Mouse (Mus musculus) left cerebral cortex, adult 2 months (tissue): Measurements from ENCODE around the gene Gm47959. TPM values are rescaled to one million over a fixed set of nuclear protein-coding genes. Genes with fewer than 3 reads are reported as not detected.

Experiments
- DNase-seq, 2 experiments: peaks; one replicate each; pipeline ENCODE4 v3.0.0; 2021 to 2022; ENCODE audit warnings: low spot score in 2 of 2, mixed read lengths in 1 of 2; ENCODE audit errors: extremely low spot score in 1 of 2
- H3K27ac ChIP-seq: fragments of 200-600 bp; 2 replicates; pipeline ENCODE4 v1.8.1; 2022
- H3K4me3 ChIP-seq: fragments of 200-600 bp; 2 replicates; pipeline ENCODE4 v1.8.1; 2022
- CTCF ChIP-seq: fragments of 200-600 bp; IDR thresholded peaks from 2 replicates; pipeline ENCODE4 v1.8.1; 2022; ENCODE audit warnings: antibody characterized with exemption, mild to moderate bottlenecking, moderate library complexity
- intact Hi-C: fragments of 180-260 bp; cut with DNase I; formaldehyde crosslinking; loops from one replicate; pipeline ENCODE4 v1.15.1; 2025
- total RNA-seq, 2 experiments: library from RNA; stranded (reverse); gene quantifications; 2 replicates each; pipeline ENCODE4 v1.2.3; 2021

Gm47959 gene
- total RNA-seq, 2 experiments from 2014 or later = not detected

GRCm38 (mm10) chr1:83036892-83037667 is 36.7 kb downstream of the Gm47959 start:
- peak overlapping the region; percentile 46 for H3K4me3 ChIP-seq
- intact Hi-C loops = no loop called here
- H3K27ac ChIP-seq = peak overlapping the region; percentile 87; the same call in 1 of the 2 replicates
- DNase-seq = no peak
- no peak for TF ChIP-seq CTCF

- intact Hi-C loops = no loop called here
- Histone ChIP-seq H3K4me3 (peak within 1 kb of the TSS; percentile 46), H3K27ac (peak within 1 kb of the TSS; percentile 87)
- TF ChIP-seq CTCF = no peak
- DNase-seq = peak; percentile 23 to 42
These were observed 37.8 kb downstream of the Gm47959 start, which contains the start of gene Slc19a3 for GRCm38 (mm10) chr1:83038109-83038672. Gene Slc19a3 (minus strand): TSS chr1:83038448.

- no peak for DNase-seq
- intact Hi-C loops = no loop called here
- no peak for TF ChIP-seq CTCF
- Histone ChIP-seq H3K4me3 (no peak overlapping the region), H3K27ac (no peak overlapping the region; the same call in 1 of the 2 replicates)
These were observed 38.7 kb downstream of the Gm47959 start for GRCm38 (mm10) chr1:83039080-83039479.

DNA sequence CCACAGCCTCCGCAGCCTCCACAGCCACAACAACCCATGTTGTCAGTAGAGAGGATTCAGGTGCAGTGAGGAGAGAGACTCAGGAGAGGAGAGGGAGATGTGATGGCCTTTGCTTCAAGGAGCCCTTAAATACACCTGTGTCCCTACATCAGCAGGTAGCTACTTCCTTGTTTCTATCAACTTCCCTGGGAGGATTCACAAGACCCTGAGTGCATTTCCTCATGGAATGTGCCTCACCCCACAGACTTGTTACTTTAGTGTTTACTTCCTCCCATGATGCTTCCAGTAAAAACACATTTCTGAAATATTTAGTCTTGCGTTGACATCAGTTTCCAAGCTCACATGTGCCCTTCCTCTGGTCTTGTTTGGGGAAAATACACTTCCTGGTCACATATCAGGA is 42.0 kb downstream of the Gm47959 start, which contains the start of gene Krtap28-10:
Gene Krtap28-10, minus strand, starts transcription at position 101 of the 400 bp plus-strand sequence.
- intact Hi-C loops = no loop called here
- no peak for DNase-seq
- Histone ChIP-seq H3K27ac (no peak within 1 kb of the TSS), H3K4me3 (no peak within 1 kb of the TSS)
- no peak for TF ChIP-seq CTCF

DNA sequence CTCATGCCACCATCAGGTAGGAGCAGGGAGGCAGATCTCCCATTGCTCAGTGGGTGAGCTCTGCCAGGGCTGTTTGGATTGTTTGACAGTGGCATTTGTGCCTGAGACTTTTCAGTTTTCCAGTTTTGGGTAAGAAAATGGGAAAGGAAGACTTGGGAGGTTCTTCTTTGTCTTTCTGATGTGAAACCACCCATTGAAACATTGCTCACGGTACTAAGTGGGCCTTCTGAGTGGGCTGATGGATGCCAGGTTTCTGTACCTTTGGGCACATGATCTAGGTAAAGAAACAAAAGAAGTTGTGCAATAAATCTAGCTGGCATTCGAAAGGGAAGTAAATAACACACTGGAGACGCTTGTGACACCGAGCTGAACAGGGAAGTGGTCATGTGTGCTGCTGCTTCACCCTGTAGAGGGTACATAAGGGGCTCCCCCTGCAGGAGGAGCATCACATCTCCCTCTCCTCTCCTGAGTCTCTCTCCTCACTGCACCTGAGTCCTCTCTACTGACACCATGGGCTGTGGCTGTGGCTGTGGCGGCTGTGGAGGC is 44.6 kb downstream of the Gm47959 start, which contains the start of gene Gm47969:
Gene Gm47969, plus strand, starts transcription at position 51 of the 546 bp plus-strand sequence.
- TF ChIP-seq CTCF = no peak
- H3K4me3 ChIP-seq = no peak within 1 kb of the TSS
- no peak within 1 kb of the TSS for H3K27ac ChIP-seq
- no peak for DNase-seq
- intact Hi-C loops = no loop called here

Other genes starting within 250 kb of the Gm47959 start
- not detected for gene Tm4sf20, start 232.1 kb upstream of the Gm47959 start, total RNA-seq
- not detected for gene Gm47791, start 229.3 kb upstream of the Gm47959 start, total RNA-seq
- 10 to 100 TPM; 76.6 to 78.3 TPM for gene Agfg1, start 161.1 kb upstream of the Gm47959 start, total RNA-seq
- under 1 TPM; 0.61 to 0.91 TPM for gene A030005L19Rik, start 87.2 kb upstream of the Gm47959 start, total RNA-seq
- not detected for gene A030014E15Rik, start 75.6 kb upstream of the Gm47959 start, total RNA-seq
- gene Gm6217, start 69.1 kb upstream of the Gm47959 start, total RNA-seq = not detected
- gene A030003K21Rik, start 57.2 kb upstream of the Gm47959 start, total RNA-seq = not detected
- gene Gm7544, start 44.5 kb upstream of the Gm47959 start, total RNA-seq = not detected
- not detected for gene Gm47955, start 40.3 kb upstream of the Gm47959 start, total RNA-seq
- 1 to 10 TPM; 1.8 to 2.0 TPM for gene Slc19a3, start 37.9 kb downstream of the Gm47959 start, total RNA-seq
- not detected for gene Krtap28-10, start 41.9 kb downstream of the Gm47959 start, total RNA-seq
- gene Gm47969, start 44.4 kb downstream of the Gm47959 start, total RNA-seq = not detected
- not detected for gene A030005K14Rik, start 58.8 kb downstream of the Gm47959 start, total RNA-seq
- gene Krtap28-13, start 60.4 kb downstream of the Gm47959 start, total RNA-seq = not detected
- not detected for gene Ccl20, start 116.2 kb downstream of the Gm47959 start, total RNA-seq
- under 1 TPM; 0.25 to 0.56 TPM for gene Daw1, start 159.2 kb downstream of the Gm47959 start, total RNA-seq